Mouse (Mus musculus) cerebellum, adult 11 months (tissue): Measurements from ENCODE around the gene Rnf126.

Experiments used
- DNase-seq: peaks from one replicate; pipeline ENCODE4 v3.0.0; 2022

The Rnf126 gene

DNA sequence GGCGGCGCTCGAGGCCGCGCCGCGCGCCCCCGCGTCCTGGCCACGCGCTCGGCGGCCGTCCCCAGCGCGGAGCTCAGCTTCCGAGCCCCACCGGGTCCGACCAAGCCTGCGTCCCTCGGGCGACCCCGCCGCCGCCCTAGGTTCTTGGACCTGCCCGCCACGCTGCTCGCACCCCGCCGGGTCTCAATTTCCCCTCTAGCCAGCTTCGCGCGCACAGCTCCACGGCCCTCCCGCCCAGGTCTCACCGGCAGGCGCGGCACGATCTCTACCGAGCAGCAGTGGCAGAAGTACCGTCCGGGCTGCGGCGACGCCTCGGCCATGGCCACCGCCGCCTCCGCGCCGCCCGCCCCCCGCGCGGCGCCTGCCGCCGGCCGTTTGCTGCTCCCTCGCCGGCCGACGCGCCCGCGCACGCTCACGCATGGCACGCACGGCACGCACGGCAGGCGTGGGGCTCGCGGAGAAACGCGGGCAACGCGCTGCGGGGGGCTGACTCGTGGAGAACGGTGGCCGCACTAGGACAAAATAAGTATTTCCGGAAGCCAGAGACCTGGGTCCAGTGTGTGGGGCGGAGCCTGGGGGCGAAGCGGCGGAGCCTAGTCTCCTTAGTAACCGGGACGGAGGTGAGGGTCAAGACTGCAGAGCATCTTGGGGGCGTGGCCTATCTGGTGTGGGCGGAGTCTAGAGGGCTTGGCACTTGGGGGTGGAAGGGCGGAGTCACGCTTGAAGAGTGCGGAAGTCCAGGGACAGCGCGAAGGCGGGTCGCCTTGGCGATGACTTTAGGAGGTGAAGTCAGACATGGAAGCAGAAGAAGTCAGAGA, at the start of gene Rnf126:
Gene Rnf126, minus strand, starts transcription at position 445 of the 818 bp plus-strand sequence.
- DNase-seq: peak; percentile 99

GRCm38 (mm10) chr10:79815671-79816494, 49.1 kb upstream of the Rnf126 start:
- DNase-seq: no peak

GRCm38 (mm10) chr10:79814271-79814842, 47.6 kb upstream of the Rnf126 start:
- no peak for DNase-seq

GRCm38 (mm10) chr10:79811736-79812637, 45.2 kb upstream of the Rnf126 start:
- peak; percentile 84 for DNase-seq

DNA sequence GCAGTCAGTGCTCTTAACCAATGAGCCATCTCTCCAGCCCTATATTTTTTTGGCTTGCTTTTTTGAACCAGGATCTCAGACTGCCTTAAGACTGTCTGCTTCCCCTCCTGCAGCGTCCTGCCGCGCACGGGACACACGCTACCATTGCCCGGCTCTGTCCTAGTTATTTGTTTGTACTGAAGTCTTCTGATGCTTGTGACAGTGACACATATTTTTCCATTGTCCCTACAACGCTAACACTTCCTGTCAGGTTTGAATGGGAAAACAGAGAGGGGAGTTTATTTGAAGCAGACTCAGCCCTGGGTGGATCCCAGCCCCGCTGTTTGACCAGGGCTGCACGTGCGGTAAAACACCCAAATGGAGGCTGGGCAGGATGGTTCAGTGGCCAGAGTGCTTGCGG, 42.0 kb upstream of the Rnf126 start:
- no peak for DNase-seq

DNA sequence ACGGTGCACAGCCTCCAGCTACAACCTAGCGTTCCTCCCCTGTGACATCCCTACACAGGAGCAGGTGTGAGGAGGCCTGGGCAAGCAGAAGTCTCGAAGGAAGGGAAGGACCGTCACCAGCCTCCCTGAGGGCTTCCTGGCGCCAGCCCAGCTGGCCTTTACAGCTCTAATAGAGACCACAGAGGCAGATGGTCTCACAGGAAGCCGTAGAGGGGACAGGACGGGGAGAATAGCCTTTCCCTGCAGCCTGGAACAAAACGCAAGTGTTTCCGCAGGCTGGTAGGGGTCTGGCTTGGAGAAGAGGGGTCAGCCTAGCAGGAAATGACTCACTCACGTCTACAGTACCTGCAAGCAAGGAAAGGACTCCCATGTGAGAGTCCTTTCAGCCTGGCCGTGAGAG, 41.1 kb upstream of the Rnf126 start:
- no peak for DNase-seq

- DNase-seq: no peak
These were observed 40.2 kb upstream of the Rnf126 start for GRCm38 (mm10) chr10:79806972-79807371.

GRCm38 (mm10) chr10:79806331-79806730, 39.6 kb upstream of the Rnf126 start:
- DNase-seq: no peak

GRCm38 (mm10) chr10:79805636-79806035, 38.9 kb upstream of the Rnf126 start:
- DNase-seq: no peak

- no peak for DNase-seq
These were observed 37.1 kb upstream of the Rnf126 start for GRCm38 (mm10) chr10:79803716-79804323.

DNA sequence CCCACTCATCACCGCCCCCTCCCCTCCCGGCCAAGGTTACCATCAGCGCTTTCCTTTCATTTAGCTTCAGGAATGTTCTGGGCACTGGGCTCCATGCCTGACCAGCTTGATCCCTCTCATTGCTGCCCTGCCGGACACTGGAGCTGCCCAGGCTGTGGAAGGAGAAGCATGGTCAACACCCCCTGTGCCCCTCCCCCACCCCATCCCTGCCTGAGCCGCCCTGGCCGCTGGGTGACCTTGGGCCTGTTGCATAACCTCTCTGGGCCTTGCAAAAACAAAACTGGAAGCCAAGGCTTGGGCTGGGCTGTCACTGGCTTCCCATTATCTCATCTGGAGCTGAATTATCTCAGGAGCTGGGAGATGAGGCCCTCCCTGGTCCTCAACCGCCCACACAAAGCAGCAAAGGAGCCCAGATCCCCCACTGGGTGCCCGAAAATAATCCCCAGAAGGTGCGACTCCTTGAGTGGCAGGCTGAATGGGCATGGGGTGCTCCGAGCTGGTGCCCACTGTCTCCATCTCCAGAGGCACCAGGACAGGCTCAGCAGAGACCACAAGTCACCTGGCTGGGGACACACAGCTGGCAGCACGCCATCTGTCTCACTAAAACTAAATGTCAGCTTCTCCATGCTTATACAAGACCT, 35.7 kb upstream of the Rnf126 start:
- DNase-seq: no peak

DNA sequence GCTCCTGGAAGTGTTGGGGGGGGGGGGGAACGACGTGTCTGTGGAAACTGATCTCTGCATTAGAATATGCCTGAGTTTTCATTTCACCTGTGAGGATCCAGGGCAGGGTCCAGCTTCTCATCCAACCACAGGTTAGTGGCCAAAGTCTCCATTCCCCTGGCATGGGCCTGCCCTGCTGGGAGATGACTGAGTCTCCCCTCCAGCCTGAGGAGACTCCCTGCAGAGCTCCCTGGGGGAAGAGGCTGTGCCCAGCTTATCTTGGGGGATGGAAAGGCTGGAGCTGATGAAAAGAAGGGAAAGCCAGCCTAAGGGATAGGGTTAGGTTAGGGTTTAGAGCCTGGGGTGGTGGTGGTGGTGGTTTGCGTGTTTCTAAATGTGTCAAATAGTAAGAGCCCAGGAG, 35.1 kb upstream of the Rnf126 start:
- DNase-seq: no peak

DNA sequence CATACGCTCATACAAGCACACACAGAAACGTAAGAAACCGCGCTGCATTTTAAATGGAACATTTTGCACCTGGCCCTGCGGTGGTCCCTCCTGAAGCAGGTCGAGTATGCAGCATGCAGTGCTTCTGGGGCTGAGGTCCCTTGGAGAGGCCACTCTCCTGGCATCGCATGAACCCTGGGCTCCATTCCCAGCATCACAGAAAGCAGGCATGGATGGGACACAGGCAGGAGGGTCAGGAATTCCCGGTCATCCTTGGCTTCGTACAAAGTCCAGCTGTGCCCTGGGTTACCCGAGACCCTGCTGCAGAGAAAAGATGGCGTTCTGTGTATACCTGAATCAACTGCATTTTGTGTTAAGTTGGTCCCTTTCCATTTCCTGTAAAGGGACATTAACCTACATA, 33.8 kb upstream of the Rnf126 start:
- DNase-seq: no peak

GRCm38 (mm10) chr10:79798289-79798928, 31.7 kb upstream of the Rnf126 start:
- no peak for DNase-seq

- no peak for DNase-seq
These were observed 30.6 kb upstream of the Rnf126 start for GRCm38 (mm10) chr10:79797326-79797725.

DNA sequence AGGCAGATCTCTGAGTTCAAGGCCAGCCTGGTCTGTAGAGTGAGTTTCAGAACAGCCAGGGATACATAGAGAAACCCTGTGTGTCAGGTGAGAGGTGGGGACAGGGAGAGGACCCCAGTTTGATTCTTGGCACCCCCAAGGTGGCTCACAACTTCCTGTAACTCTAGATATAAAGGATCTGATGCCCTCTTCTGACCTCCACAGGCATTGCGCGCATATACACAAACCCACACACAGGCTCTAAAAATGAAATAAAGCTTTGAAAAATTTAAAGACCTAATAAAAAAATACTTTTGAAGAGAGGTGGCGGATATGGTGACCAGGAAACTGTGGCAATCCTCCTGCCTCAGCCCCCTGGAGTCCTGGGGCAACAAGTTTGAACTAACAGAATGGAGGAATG, 29.2 kb upstream of the Rnf126 start:
- DNase-seq: no peak

- no peak for DNase-seq
These were observed 27.8 kb upstream of the Rnf126 start for GRCm38 (mm10) chr10:79794491-79794931.

- no peak for DNase-seq
These were observed 27.2 kb upstream of the Rnf126 start for GRCm38 (mm10) chr10:79793738-79794490.

GRCm38 (mm10) chr10:79793051-79793737, 26.4 kb upstream of the Rnf126 start, which contains the start of gene Palm:
TSS of gene Palm (plus strand) at chr10:79793572.
- DNase-seq: peak; percentile 84
